Mouse (Mus musculus) E14TG2a.4 (cell line): ENCODE data around the gene Pax4.

ENCODE experiments used
- CTCF ChIP-seq: conservative IDR thresholded peaks from 2 replicates; pipeline ENCODE4 v1.5.1; 2014; ENCODE audit warnings: low read length
- NANOG ChIP-seq: IDR thresholded peaks from 2 replicates; pipeline ENCODE4 v1.6.1; 2014; ENCODE audit warnings: borderline replicate concordance, low read length, mixed read lengths

DNA sequence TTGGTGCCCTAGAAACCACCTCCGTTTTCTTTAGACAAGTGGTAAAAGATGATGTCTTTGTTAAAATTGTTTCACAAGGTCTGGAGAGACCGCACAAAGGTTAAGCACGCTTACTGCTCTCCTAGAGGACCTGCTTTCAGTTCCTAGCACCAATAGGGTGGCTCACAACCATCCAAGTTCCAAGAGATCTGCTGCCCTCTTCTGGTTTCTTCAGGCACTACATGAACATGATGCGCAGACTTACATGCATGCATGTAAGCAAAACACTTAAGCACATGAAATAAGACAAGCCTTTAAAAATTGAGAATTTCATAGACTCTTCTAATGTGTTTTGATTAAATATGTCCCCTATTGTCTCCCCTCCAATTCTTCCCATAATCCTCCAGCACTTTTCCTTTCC, 49.4 kb downstream of the Pax4 start:
- peak; percentile 57 for TF ChIP-seq CTCF
- TF ChIP-seq NANOG = no peak
